Mouse (Mus musculus) forebrain, embryonic 15.5 days (tissue): ENCODE results near the gene Pnpla7. TPM values are rescaled to one million over a fixed set of nuclear protein-coding genes. Genes with fewer than 3 reads are reported as not detected.

ENCODE experiments used
- ATAC-seq: fragments of 200-750 bp; cut with Nextera tagmentation; replicated peaks from 2 replicates; pipeline ENCODE4 v1.8.0; 2017; ENCODE audit warnings: mild to moderate bottlenecking, moderate TSS enrichment, moderate library complexity
- H3K27ac ChIP-seq: fragments of 300-500 bp; sonication (generic); replicated peaks from 2 replicates; pipeline ENCODE4 v1.5.1; 2015; ENCODE audit warnings: mild to moderate bottlenecking, inconsistent platforms
- H3K27me3 ChIP-seq: fragments of 300-500 bp; sonication (generic); 2 replicates; pipeline ENCODE4 v1.6.1; 2015; ENCODE audit warnings: inconsistent platforms
- H3K36me3 ChIP-seq: fragments of 300-500 bp; sonication (generic); 2 replicates; pipeline ENCODE4 v1.6.1; 2015; ENCODE audit warnings: mild to moderate bottlenecking, inconsistent platforms
- H3K4me1 ChIP-seq: fragments of 300-500 bp; sonication (generic); 2 replicates; pipeline ENCODE4 v1.6.1; 2015; ENCODE audit warnings: inconsistent platforms
- H3K4me2 ChIP-seq: fragments of 300-500 bp; sonication (generic); replicated peaks from 2 replicates; pipeline ENCODE4 v1.6.1; 2015; ENCODE audit warnings: mild to moderate bottlenecking, inconsistent platforms
- H3K4me3 ChIP-seq: fragments of 300-500 bp; sonication (generic); 2 replicates; pipeline ENCODE4 v1.5.1; 2015; ENCODE audit warnings: mild to moderate bottlenecking, inconsistent platforms
- H3K9ac ChIP-seq: fragments of 300-500 bp; sonication (generic); replicated peaks from 2 replicates; pipeline ENCODE4 v1.6.1; 2015; ENCODE audit warnings: mild to moderate bottlenecking, inconsistent platforms
- H3K9me3 ChIP-seq: fragments of 300-500 bp; sonication (generic); 2 replicates; pipeline ENCODE4 v1.6.1; 2016; ENCODE audit warnings: inconsistent platforms
- WGBS: fragments of 180-500 bp; shearing (Covaris S2); methylation state at CpG from one replicate; pipeline ENCODE4 v1.1.7; 2015; ENCODE audit warnings: mixed read lengths; 5-methylcytosine and 5-hydroxymethylcytosine counted together
- polyA plus RNA-seq: library from polyadenylated mRNA; unstranded; fragments of >200 nt; fragmentation: Nextera tagmentation; extraction: Ambion mirVana; gene quantifications from 2 replicates; pipeline ENCODE4 v1.2.1, GENCODE M21; 2015

The Pnpla7 gene
- polyA plus RNA-seq, 1 experiment from 2014 or later = 4.0 TPM

DNA sequence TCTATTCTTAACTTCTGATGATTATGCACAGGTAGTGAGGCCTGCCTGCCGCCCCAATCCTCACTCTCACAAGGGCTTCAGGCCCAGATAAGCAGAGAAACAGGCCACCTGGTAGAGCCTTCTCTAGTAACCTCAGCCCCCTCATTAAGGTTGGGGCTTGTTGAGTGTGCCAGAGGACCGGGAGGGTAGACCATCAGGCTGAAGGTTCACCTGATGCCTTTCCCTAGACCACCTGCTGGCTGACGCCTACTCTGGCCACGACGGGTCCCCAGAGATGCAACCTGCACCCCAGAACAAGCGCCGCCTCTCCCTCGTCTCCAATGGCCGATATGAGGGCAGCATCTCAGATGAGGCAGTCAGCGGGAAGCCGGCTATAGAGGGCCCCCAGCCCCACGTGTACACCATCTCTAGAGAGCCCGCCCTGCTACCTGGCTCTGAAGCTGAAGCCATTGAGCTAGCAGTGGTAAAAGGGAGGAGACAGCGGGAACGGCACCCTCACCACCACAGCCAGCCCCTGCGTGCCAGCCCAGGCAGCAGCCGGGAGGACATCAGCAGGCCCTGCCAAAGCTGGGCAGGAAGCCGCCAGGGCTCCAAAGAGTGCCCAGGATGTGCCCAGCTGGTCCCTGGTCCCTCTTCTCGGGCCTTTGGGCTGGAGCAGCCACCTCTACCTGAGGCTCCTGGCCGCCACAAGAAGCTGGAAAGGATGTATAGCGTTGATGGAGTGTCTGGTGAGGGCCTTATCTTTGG, 79.7 kb downstream of the Pnpla7 start:
- Histone ChIP-seq H3K4me2 (peak overlapping the region; percentile 89), H3K27me3 (no peaks in the 10 kb centered on the region), H3K36me3 (peaks cover 35% of the 10 kb centered on the region), H3K9me3 (no peaks in the 10 kb centered on the region), H3K27ac (peak overlapping the region; percentile 77), H3K4me3 (peak overlapping the region; percentile 80), H3K9ac (peak overlapping the region; percentile 83), H3K4me1 (peaks cover 25% of the 10 kb centered on the region)
- peak; percentile 21; the same call in 1 of the 2 replicates for ATAC-seq
- WGBS = 77% methylated on average over 21 of the region's 21 CpGs

DNA sequence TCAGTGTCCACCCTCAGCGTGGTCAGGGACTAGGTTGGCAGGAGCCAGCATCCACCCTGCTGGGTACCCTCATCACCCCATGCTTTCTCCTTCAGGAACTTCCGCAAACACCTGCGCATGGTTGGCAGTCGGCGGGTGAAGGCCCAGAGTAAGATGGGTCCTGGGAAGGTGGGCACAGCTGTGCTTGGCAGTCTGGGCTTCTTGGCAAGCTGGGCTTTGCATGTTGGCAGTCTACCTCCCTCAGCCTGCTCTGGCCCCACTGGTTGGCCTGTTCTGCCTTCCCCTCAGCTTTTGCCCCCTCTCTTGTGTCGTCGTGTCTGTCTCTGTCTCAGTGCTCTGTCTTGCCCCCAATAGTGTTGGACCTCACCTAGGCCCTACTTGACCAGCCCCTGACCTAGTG, 83.1 kb downstream of the Pnpla7 start:
- Histone ChIP-seq H3K27ac (no peak overlapping the region), H3K4me3 (no peak overlapping the region), H3K4me1 (peaks cover 25% of the 10 kb centered on the region), H3K9ac (no peak overlapping the region), H3K9me3 (no peaks in the 10 kb centered on the region), H3K4me2 (no peak overlapping the region), H3K36me3 (peaks cover 56% of the 10 kb centered on the region), H3K27me3 (no peaks in the 10 kb centered on the region)
- no peak for ATAC-seq
- WGBS = 83% methylated on average over 7 of the region's 7 CpGs

DNA sequence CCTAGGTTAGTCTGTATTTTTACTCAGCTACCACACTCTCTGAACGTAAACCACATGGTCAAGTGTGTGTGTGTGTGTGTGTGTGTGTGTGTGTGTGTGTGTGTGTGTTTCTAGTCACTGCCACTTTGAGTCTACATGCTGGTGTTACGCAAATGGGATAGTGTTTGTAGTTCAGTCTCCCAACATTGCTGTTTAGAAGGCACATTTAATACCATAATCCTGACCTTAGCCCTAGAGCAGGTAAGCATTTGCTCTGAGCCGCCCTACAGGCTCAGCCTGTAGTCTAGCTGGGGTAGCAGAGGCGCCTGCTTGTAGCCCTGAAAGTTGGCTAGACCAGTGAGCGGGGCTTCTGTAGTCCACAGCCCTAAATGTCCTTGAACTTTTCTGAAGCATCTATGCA, 87.7 kb downstream of the Pnpla7 start:
- no peak overlapping the region for H3K4me2 ChIP-seq
- no peaks in the 10 kb centered on the region for H3K27me3 ChIP-seq
- 90% methylated on average over 5 of the region's 5 CpGs for WGBS
- no peak for ATAC-seq
- H3K4me3 ChIP-seq = no peak overlapping the region
- no peaks in the 10 kb centered on the region for H3K9me3 ChIP-seq
- H3K36me3 ChIP-seq = peaks cover 35% of the 10 kb centered on the region
- H3K9ac ChIP-seq = no peak overlapping the region
- H3K27ac ChIP-seq = no peak overlapping the region
- H3K4me1 ChIP-seq = 0 out of 2 replicates have a peak, but pooled peaks cover 3% of the 10 kb centered on the region

DNA sequence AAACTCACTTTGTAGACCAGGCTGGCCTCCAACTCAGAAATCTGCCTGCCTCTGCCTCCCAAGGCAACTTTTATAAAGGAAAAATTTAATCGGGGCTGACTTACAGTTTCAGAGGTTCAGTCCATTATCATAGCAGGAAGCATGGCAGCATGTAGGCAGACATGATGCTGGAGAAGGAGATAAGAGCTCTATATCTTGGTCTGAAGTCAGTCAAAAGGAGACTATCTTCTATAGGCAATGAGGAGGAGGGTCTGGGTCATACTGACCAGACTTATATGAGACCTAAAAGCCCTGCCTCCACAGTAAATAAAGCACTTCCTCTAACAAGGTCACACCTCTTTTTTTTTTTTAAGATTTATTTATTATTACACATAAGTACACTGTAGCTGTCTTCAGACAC, 88.5 kb downstream of the Pnpla7 start:
- no peak for ATAC-seq
- 91% methylated on average over 1 of the region's 1 CpGs for WGBS

DNA sequence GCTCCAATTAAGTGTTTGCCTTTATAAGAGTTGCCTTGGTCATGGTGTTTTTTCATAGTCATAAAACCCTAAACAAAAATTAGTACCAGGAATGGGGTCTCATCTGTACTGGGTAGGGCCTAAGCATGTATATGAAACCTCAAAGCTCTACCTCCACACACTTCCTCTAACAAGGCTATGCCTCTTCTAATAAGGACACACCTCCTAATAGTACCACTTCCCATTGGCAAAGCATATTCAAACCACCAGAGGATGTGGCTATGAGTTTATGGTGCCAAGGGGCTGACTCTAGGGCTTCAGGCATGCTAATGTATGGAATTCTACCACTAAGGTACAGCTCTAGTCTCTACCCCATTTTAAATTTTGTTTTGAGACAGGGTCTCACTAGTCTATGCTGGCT, 89.7 kb downstream of the Pnpla7 start:
- H3K27ac ChIP-seq = no peak overlapping the region
- H3K4me2 ChIP-seq = no peak overlapping the region
- no peak overlapping the region for H3K9ac ChIP-seq
- H3K27me3 ChIP-seq = no peaks in the 10 kb centered on the region
- peaks cover 21% of the 10 kb centered on the region for H3K36me3 ChIP-seq
- no peaks in the 10 kb centered on the region for H3K9me3 ChIP-seq
- ATAC-seq = no peak
- no peaks in the 10 kb centered on the region for H3K4me1 ChIP-seq
- no peak overlapping the region for H3K4me3 ChIP-seq

More for the DNA sequence above, 88.5 kb downstream of the Pnpla7 start:
- H3K4me2 ChIP-seq = no peak overlapping the region
- no peak overlapping the region for H3K4me3 ChIP-seq
- H3K27me3 ChIP-seq = no peaks in the 10 kb centered on the region
- peaks cover 31% of the 10 kb centered on the region for H3K36me3 ChIP-seq
- no peak overlapping the region for H3K27ac ChIP-seq
- H3K9ac ChIP-seq = no peak overlapping the region
- no peaks in the 10 kb centered on the region for H3K4me1 ChIP-seq
- no peaks in the 10 kb centered on the region for H3K9me3 ChIP-seq

DNA sequence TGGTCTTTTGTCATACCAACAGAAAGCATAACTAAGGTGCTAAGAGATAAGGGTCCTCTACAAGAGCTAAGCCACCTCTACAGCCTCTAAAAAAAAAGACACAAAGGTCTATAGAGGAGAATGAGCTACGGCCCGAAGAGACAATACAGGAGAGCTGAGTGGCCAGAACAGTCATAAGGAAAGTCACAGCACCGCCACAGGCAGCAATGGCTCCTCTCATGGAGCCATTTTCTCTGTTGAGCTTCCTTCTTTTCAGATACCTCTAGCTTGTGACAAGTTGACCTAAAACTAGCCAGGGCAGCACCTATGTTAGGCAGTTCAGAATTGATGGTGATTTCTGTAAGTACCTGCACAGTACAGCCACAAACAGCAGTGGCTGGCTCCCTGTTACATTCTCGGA, 90.7 kb downstream of the Pnpla7 start:
- Histone ChIP-seq H3K27ac (no peak overlapping the region), H3K9me3 (no peaks in the 10 kb centered on the region), H3K27me3 (no peaks in the 10 kb centered on the region), H3K36me3 (peaks cover 15% of the 10 kb centered on the region), H3K9ac (no peak overlapping the region), H3K4me3 (no peak overlapping the region), H3K4me2 (no peak overlapping the region), H3K4me1 (no peaks in the 10 kb centered on the region)
- 75% methylated on average over 4 of the region's 4 CpGs for WGBS
- ATAC-seq = no peak

DNA sequence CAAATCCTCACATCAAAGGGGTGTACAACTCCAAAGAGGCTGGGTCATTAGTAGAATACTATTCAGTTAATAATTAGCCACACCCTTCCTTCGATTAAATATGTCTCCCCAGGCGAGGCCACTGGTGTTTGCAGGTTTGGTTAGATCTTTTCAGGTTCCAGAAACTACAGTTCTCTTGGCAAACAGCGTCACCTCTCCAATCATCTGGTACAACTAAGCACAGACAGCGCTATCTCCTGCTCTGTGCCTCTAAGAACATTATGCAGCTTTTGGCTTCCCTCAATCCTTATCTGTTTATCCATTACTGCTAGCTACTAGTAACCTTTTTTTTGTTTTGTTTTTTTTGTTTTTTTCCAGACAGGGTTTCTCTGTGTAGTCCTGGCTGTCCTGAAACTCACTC, 93.7 kb downstream of the Pnpla7 start:
- no peak overlapping the region for H3K9ac ChIP-seq
- H3K4me1 ChIP-seq = no peaks in the 10 kb centered on the region
- no peaks in the 10 kb centered on the region for H3K9me3 ChIP-seq
- no peaks in the 10 kb centered on the region for H3K27me3 ChIP-seq
- H3K4me3 ChIP-seq = no peak overlapping the region
- H3K36me3 ChIP-seq = no peaks in the 10 kb centered on the region
- no peak overlapping the region for H3K4me2 ChIP-seq
- 62% methylated on average over 4 of the region's 4 CpGs for WGBS
- no peak for ATAC-seq
- H3K27ac ChIP-seq = no peak overlapping the region

DNA sequence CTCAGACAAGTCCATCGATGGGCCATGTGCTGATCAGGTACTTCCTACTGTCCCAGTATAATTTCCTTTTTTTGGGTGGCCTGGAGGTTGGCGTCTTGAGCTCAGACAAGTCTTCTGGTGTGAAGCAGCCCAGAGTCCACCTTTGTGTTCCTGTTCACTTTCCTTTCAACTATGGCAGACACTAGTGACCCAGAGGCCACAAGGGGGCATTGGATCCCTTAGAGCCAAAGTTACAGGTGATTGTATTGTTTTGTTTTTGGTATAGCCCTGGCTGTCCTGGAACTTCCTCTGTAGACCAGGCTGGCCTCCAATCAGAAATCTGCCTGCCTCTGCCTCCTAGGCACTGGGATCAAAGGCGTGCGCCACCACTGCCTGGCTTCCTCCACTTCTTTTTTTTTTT, 96.6 kb downstream of the Pnpla7 start:
- H3K27ac ChIP-seq = no peak overlapping the region
- no peak overlapping the region for H3K4me3 ChIP-seq
- no peaks in the 10 kb centered on the region for H3K36me3 ChIP-seq
- no peak overlapping the region for H3K4me2 ChIP-seq
- H3K9me3 ChIP-seq = no peaks in the 10 kb centered on the region
- ATAC-seq = no peak
- WGBS = 87% methylated on average over 4 of the region's 4 CpGs
- H3K9ac ChIP-seq = no peak overlapping the region
- no peaks in the 10 kb centered on the region for H3K27me3 ChIP-seq
- H3K4me1 ChIP-seq = no peaks in the 10 kb centered on the region

DNA sequence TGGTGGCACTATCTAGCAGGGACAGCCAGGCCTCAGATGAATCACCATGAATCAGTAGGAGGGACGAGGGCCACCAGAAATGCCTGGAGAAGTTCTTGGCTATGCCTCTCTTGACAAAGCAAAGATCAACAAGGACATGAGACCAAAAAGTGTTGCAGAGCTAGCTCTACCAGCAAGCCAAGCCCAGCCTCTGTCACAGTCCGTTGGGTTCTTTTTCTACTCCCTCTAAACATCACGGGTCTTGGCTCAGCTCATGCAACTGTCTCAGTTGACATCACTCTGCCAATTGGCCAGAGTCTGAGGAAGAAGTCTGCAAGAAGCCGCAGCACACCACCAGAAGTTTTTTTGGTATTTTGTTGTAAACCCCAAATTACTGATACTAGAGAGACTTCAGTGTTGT, 99.7 kb downstream of the Pnpla7 start:
- Histone ChIP-seq H3K4me2 (no peak overlapping the region), H3K9ac (no peak overlapping the region), H3K9me3 (no peaks in the 10 kb centered on the region), H3K27me3 (no peaks in the 10 kb centered on the region), H3K36me3 (no peaks in the 10 kb centered on the region), H3K27ac (no peak overlapping the region), H3K4me3 (no peak overlapping the region), H3K4me1 (no peaks in the 10 kb centered on the region)
- 72% methylated on average over 4 of the region's 4 CpGs for WGBS
- no peak for ATAC-seq

DNA sequence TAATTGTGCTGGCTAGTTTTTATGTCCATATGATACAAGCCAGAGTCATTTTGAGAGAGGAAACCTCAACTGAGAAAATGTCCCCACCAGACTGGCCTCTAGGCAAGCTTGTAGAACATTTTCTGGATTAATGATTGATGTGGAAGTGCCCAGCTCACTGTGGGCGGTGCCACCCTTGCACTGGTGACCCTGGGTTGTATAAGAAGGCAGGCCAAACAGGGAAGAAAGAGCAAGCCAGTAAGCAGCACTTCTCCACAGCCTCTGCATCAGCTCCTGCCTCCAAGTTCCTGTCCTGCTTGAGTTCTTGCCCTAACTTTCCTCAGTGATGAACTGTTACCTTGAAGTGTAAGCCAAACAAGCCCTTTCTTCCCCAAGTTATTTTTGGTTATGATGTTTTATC, 103.1 kb downstream of the Pnpla7 start:
- Histone ChIP-seq H3K36me3 (no peaks in the 10 kb centered on the region), H3K9me3 (no peaks in the 10 kb centered on the region), H3K4me2 (no peak overlapping the region), H3K4me1 (no peaks in the 10 kb centered on the region), H3K9ac (no peak overlapping the region), H3K4me3 (no peak overlapping the region), H3K27me3 (no peaks in the 10 kb centered on the region), H3K27ac (no peak overlapping the region)
- no peak for ATAC-seq
- 75% methylated on average over 1 of the region's 1 CpGs for WGBS

DNA sequence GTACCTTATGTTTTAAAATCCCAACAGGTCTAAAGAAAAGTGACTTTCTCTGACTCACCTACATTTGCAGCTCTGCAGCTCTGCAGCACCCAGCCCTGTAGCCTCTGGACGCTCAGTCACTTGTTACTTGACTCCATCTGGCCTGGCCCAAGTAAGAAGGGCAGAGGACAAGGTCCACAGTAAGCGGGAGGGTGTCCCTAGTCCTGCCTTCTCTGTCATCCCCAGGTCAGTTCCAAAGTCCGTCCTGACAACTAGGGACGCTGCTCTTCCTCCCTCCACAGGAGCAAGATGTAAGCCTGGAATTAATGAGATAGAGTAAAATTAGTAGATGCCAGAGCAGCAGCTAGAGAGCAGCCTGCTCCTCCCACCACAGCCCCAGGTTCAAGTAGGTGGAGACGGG, 104.2 kb downstream of the Pnpla7 start, which contains the start of gene Entpd8:
Gene Entpd8, plus strand, starts transcription at position 229 of the 400 bp plus-strand sequence.
- no peak within 1 kb of the TSS for H3K9ac ChIP-seq
- WGBS = 77% methylated on average over 5 of the region's 5 CpGs
- H3K27ac ChIP-seq = no peak within 1 kb of the TSS
- no peak within 1 kb of the TSS for H3K4me3 ChIP-seq
- no peaks in the 10 kb centered on the region for H3K27me3 ChIP-seq
- H3K36me3 ChIP-seq = no peaks in the 10 kb centered on the region
- ATAC-seq = no peak
- no peaks in the 10 kb centered on the region for H3K4me1 ChIP-seq
- no peaks in the 10 kb centered on the region for H3K9me3 ChIP-seq
- H3K4me2 ChIP-seq = no peak within 1 kb of the TSS

DNA sequence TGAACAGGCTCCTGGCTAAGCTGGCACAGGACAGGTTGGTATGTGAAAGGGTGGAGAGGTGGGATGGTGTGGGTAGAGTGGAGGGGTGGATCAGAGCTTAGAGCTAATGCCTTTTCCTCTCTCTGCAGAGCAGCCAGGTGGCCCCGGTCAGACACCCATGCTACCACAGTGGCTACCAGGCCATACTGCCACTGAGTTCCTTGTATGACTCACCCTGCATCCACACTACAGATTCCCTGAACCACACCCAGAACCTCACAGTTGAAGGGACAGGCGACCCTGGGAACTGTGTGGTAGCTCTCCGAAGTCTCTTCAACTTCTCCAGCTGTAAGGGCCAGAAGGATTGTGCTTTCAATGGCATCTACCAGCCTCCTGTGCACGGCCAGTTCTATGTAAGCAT, 107.9 kb downstream of the Pnpla7 start:
- H3K4me2 ChIP-seq = no peak overlapping the region
- H3K4me3 ChIP-seq = no peak overlapping the region
- no peaks in the 10 kb centered on the region for H3K27me3 ChIP-seq
- 83% methylated on average over 4 of the region's 4 CpGs for WGBS
- no peaks in the 10 kb centered on the region for H3K36me3 ChIP-seq
- H3K9ac ChIP-seq = no peak overlapping the region
- H3K9me3 ChIP-seq = no peaks in the 10 kb centered on the region
- no peak for ATAC-seq
- no peak overlapping the region for H3K27ac ChIP-seq
- no peaks in the 10 kb centered on the region for H3K4me1 ChIP-seq

DNA sequence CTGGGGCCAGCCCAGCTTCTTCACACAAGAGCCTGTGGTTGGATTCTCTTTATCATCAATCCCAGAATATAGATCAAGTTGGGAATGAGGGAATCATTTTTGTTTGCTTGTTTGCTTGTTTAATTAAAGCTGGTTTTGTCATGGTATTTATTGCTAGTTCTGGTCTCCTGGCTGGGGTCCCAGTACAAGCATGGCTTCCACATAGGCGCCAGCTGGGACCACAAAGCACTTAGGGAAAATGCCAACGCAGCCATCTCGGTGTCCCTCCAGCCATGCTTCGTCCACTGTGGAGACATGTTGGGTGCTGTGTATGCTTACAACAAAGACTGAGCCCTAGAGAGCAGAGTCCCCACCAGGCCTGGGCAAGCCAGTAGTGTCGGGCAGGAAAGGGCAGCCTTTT, 109.7 kb downstream of the Pnpla7 start:
- no peak overlapping the region for H3K4me2 ChIP-seq
- no peak for ATAC-seq
- no peak overlapping the region for H3K4me3 ChIP-seq
- WGBS = 77% methylated on average over 5 of the region's 5 CpGs
- no peak overlapping the region for H3K27ac ChIP-seq
- no peaks in the 10 kb centered on the region for H3K36me3 ChIP-seq
- no peaks in the 10 kb centered on the region for H3K9me3 ChIP-seq
- no peaks in the 10 kb centered on the region for H3K27me3 ChIP-seq
- H3K4me1 ChIP-seq = no peaks in the 10 kb centered on the region
- no peak overlapping the region for H3K9ac ChIP-seq
